Mouse (Mus musculus): ENCODE results near the gene Dner. TPM values are rescaled to one million over a fixed set of nuclear protein-coding genes. Genes with fewer than 3 reads are reported as not detected.

Gene Dner
- polyA plus RNA-seq, 1 experiment from 2014 or later, result 301 TPM

- ATAC-seq (ENCODE audit: low FRiP score) (peak; percentile 89), DNase-seq (ENCODE audit: low spot score) (peak; percentile 85)
- Histone ChIP-seq H3K27ac (peak overlapping the region; percentile 88), H3K36me3 (replicated peaks; ENCODE audit: control insufficient read depth, insufficient read depth) (no peaks in the 10 kb centered on the region), H3K4me3 (replicated peaks; ENCODE audit: low read length) (peak overlapping the region; percentile 26), H3K4me1 (replicated peaks; ENCODE audit: control insufficient read depth, insufficient read depth, low read length) (no peaks in the 10 kb centered on the region), H3K27me3 (ENCODE audit: control insufficient read depth, insufficient read depth, low read length) (no peaks in the 10 kb centered on the region), H3K4me2 (replicated peaks) (peak overlapping the region; percentile 61), H3K9me3 (ENCODE audit: control insufficient read depth, low read length) (no peaks in the 10 kb centered on the region), H3K9ac (peak overlapping the region; percentile 55)
- WGBS, result 12% methylated on average over 31 of the region's 31 CpGs
Observed at GRCm38 (mm10) chr1:84709810-84710785, 14.1 kb upstream of the Dner start.

GRCm38 (mm10) chr1:84709406-84709805 is 13.4 kb upstream of the Dner start:
- 30% methylated on average over 5 of the region's 5 CpGs for WGBS
- ATAC-seq (ENCODE audit: low FRiP score) (peak; percentile 64; the same call in 1 of the 2 replicates), DNase-seq (ENCODE audit: low spot score) (no peak)
- H3K27me3 ChIP-seq (ENCODE audit: control insufficient read depth, insufficient read depth, low read length), result no peaks in the 10 kb centered on the region
- peak overlapping the region; percentile 26 for H3K4me3 ChIP-seq (replicated peaks; ENCODE audit: low read length)
- no peaks in the 10 kb centered on the region for H3K36me3 ChIP-seq (replicated peaks; ENCODE audit: control insufficient read depth, insufficient read depth)
- H3K4me1 ChIP-seq (replicated peaks; ENCODE audit: control insufficient read depth, insufficient read depth, low read length), result no peaks in the 10 kb centered on the region
- H3K9me3 ChIP-seq (ENCODE audit: control insufficient read depth, low read length), result no peaks in the 10 kb centered on the region
- peak overlapping the region; percentile 55 for H3K9ac ChIP-seq
- peak overlapping the region; percentile 61 for H3K4me2 ChIP-seq (replicated peaks)
- H3K27ac ChIP-seq, result peak overlapping the region; percentile 88

- ATAC-seq (ENCODE audit: low FRiP score) (no peak), DNase-seq (ENCODE audit: low spot score) (no peak)
- H3K4me1 ChIP-seq (replicated peaks; ENCODE audit: control insufficient read depth, insufficient read depth, low read length), result 0 out of 2 replicates have a peak, but pooled peaks cover 4% of the 10 kb centered on the region
- H3K9ac ChIP-seq, result no peak overlapping the region
- no peak overlapping the region for H3K4me2 ChIP-seq (replicated peaks)
- no peaks in the 10 kb centered on the region for H3K36me3 ChIP-seq (replicated peaks; ENCODE audit: control insufficient read depth, insufficient read depth)
- H3K9me3 ChIP-seq (ENCODE audit: control insufficient read depth, low read length), result no peaks in the 10 kb centered on the region
- H3K27me3 ChIP-seq (ENCODE audit: control insufficient read depth, insufficient read depth, low read length), result no peaks in the 10 kb centered on the region
- H3K27ac ChIP-seq, result no peak overlapping the region
- no peak overlapping the region for H3K4me3 ChIP-seq (replicated peaks; ENCODE audit: low read length)
- WGBS, result 98% methylated on average over 6 of the region's 6 CpGs
Observed at GRCm38 (mm10) chr1:84700254-84700653, 4.2 kb upstream of the Dner start.

GRCm38 (mm10) chr1:84697136-84697535 is 1.1 kb upstream of the Dner start:
- Histone ChIP-seq H3K4me2 (replicated peaks) (no peak overlapping the region), H3K9ac (no peak overlapping the region), H3K9me3 (ENCODE audit: control insufficient read depth, low read length) (no peaks in the 10 kb centered on the region), H3K4me3 (replicated peaks; ENCODE audit: low read length) (no peak overlapping the region), H3K4me1 (replicated peaks; ENCODE audit: control insufficient read depth, insufficient read depth, low read length) (peaks cover 20% of the 10 kb centered on the region), H3K36me3 (replicated peaks; ENCODE audit: control insufficient read depth, insufficient read depth) (no peaks in the 10 kb centered on the region), H3K27me3 (ENCODE audit: control insufficient read depth, insufficient read depth, low read length) (no peaks in the 10 kb centered on the region), H3K27ac (no peak overlapping the region)
- ATAC-seq (ENCODE audit: low FRiP score) (no peak), DNase-seq (ENCODE audit: low spot score) (peak; percentile 92)
- WGBS, result 0% methylated on average over 2 of the region's 2 CpGs

- 2% methylated on average over 26 of the region's 26 CpGs for WGBS
- peak; percentile 57 for ATAC-seq (ENCODE audit: low FRiP score)
Observed at GRCm38 (mm10) chr1:84694688-84695474, 1.1 kb downstream of the Dner start.

GRCm38 (mm10) chr1:84677910-84678309 is 18.1 kb downstream of the Dner start:
- H3K4me3 ChIP-seq (replicated peaks; ENCODE audit: low read length), result no peak overlapping the region
- no peak for ATAC-seq (ENCODE audit: low FRiP score)
- H3K4me2 ChIP-seq (replicated peaks), result no peak overlapping the region
- H3K9me3 ChIP-seq (ENCODE audit: control insufficient read depth, low read length), result no peaks in the 10 kb centered on the region
- 0 out of 2 replicates have a peak, but pooled peaks cover 7% of the 10 kb centered on the region for H3K4me1 ChIP-seq (replicated peaks; ENCODE audit: control insufficient read depth, insufficient read depth, low read length)
- no peak for DNase-seq (ENCODE audit: low spot score)
- H3K27ac ChIP-seq, result no peak overlapping the region
- H3K27me3 ChIP-seq (ENCODE audit: control insufficient read depth, insufficient read depth, low read length), result no peaks in the 10 kb centered on the region
- WGBS, result 53% methylated on average over 4 of the region's 4 CpGs
- no peaks in the 10 kb centered on the region for H3K36me3 ChIP-seq (replicated peaks; ENCODE audit: control insufficient read depth, insufficient read depth)
- H3K9ac ChIP-seq, result no peak overlapping the region

More at GRCm38 (mm10) chr1:84694688-84695474, 1.1 kb downstream of the Dner start:
- Histone ChIP-seq H3K27ac (peak overlapping the region; percentile 98), H3K9ac (peak overlapping the region; percentile 94), H3K9me3 (ENCODE audit: control insufficient read depth, low read length) (no peaks in the 10 kb centered on the region), H3K27me3 (ENCODE audit: control insufficient read depth, insufficient read depth, low read length) (no peaks in the 10 kb centered on the region), H3K4me3 (replicated peaks; ENCODE audit: low read length) (peak overlapping the region; percentile 80), H3K36me3 (replicated peaks; ENCODE audit: control insufficient read depth, insufficient read depth) (no peaks in the 10 kb centered on the region; the same call in 1 of the 2 replicates), H3K4me2 (replicated peaks) (peak overlapping the region; percentile 80), H3K4me1 (replicated peaks; ENCODE audit: control insufficient read depth, insufficient read depth, low read length) (peaks cover 28% of the 10 kb centered on the region)
- DNase-seq (ENCODE audit: low spot score), result peak; percentile 72

- H3K4me2 ChIP-seq (replicated peaks), result no peak overlapping the region
- ATAC-seq (ENCODE audit: low FRiP score), result no peak
- H3K36me3 ChIP-seq (replicated peaks; ENCODE audit: control insufficient read depth, insufficient read depth), result no peaks in the 10 kb centered on the region
- no peaks in the 10 kb centered on the region for H3K9me3 ChIP-seq (ENCODE audit: control insufficient read depth, low read length)
- 73% methylated on average over 7 of the region's 7 CpGs for WGBS
- H3K9ac ChIP-seq, result no peak overlapping the region
- no peak overlapping the region for H3K27ac ChIP-seq
- no peaks in the 10 kb centered on the region for H3K27me3 ChIP-seq (ENCODE audit: control insufficient read depth, insufficient read depth, low read length)
- H3K4me3 ChIP-seq (replicated peaks; ENCODE audit: low read length), result no peak overlapping the region
- no peak for DNase-seq (ENCODE audit: low spot score)
- H3K4me1 ChIP-seq (replicated peaks; ENCODE audit: control insufficient read depth, insufficient read depth, low read length), result peaks cover 9% of the 10 kb centered on the region
Observed at GRCm38 (mm10) chr1:84668100-84668846, 27.7 kb downstream of the Dner start.

GRCm38 (mm10) chr1:84667660-84668059 is 28.4 kb downstream of the Dner start:
- DNase-seq (ENCODE audit: low spot score), result no peak
- WGBS, result 76% methylated on average over 4 of the region's 4 CpGs
- H3K4me3 ChIP-seq (replicated peaks; ENCODE audit: low read length), result no peak overlapping the region
- H3K9ac ChIP-seq, result no peak overlapping the region
- no peaks in the 10 kb centered on the region for H3K36me3 ChIP-seq (replicated peaks; ENCODE audit: control insufficient read depth, insufficient read depth)
- no peaks in the 10 kb centered on the region for H3K9me3 ChIP-seq (ENCODE audit: control insufficient read depth, low read length)
- H3K4me2 ChIP-seq (replicated peaks), result no peak overlapping the region
- peaks cover 9% of the 10 kb centered on the region for H3K4me1 ChIP-seq (replicated peaks; ENCODE audit: control insufficient read depth, insufficient read depth, low read length)
- H3K27ac ChIP-seq, result no peak overlapping the region
- no peaks in the 10 kb centered on the region for H3K27me3 ChIP-seq (ENCODE audit: control insufficient read depth, insufficient read depth, low read length)
- no peak for ATAC-seq (ENCODE audit: low FRiP score)
